Mouse (Mus musculus) brain, embryonic 14.5 days (tissue): ENCODE results near the gene Sdccag8.

Source experiments
- CTCF ChIP-seq: fragments of 200-500 bp; IDR thresholded peaks from 2 replicates; pipeline ENCODE4 v1.5.1; 2012; ENCODE audit warnings: inconsistent platforms, mild to moderate bottlenecking, moderate library complexity, borderline replicate concordance; ENCODE audit not compliant: insufficient read depth, insufficient read length; ENCODE audit errors: extremely low read depth
- POLR2A ChIP-seq: fragments of 200-500 bp; IDR thresholded peaks from 2 replicates; pipeline ENCODE4 v1.6.1; 2012; ENCODE audit warnings: mild to moderate bottlenecking, inconsistent platforms, borderline replicate concordance; ENCODE audit not compliant: poor library complexity, insufficient read depth, insufficient read length, severe bottlenecking; ENCODE audit errors: extremely low read depth

DNA sequence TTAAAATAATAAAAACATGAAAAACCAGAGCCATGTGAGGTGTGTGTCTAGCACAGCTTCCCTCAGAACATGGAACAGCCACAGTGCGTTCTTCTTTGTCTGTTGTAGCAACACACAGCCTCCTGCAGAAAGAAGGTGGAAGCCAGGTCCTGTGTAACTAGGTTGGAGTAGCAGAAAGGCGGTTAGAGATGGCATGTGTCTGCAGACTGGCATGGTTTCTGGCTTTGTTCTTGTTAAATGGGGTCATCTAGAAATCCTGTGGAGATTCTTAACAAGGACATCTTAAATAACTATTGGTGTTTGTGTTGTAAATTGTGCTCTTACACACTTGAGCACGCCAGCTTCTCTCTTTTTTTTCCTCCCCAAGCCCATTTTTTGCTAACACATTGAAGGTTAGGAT lies 181.7 kb downstream of the Sdccag8 start:
- no peak for TF ChIP-seq CTCF
- TF ChIP-seq POLR2A, result no peak
